18 mouse cellular contexts compared by ENCODE assay signal in the genomic region with DNA sequence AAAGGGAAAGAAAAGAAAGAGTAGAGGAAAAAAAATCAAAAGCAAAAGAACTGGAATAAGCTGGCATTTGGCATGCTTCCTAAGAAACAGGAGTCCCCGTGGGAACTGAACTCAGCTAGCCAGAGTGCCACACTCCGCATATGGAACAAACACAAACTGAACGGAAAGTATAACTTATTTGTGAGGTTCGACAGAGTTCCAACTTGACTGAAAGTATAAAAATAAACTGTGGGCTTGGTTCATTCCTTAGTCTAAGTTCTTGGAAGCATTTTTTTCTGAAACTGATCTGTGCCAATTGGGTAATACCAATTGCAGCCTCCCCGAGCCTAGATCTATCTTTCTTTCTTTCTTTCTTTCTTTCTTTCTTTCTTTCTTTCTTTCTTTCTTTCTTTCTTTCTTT. TPM values are rescaled to one million over a fixed set of nuclear protein-coding genes. Genes with fewer than 3 reads are reported as not detected.
DNase-seq lines count a peak whose midpoint lies in the region; ATAC-seq and TF ChIP-seq lines count a peak whose summit lies in the region.
"Had no signal": no experiment of that assay in that cellular context is flagged by ENCODE, and none has a peak within 500 bp of the region (broad histone marks: within the 10 kb centered on the region; RNA-seq: fewer than 3 reads in every experiment).

No protein-coding gene starts in this region.

- H3K27me3 ChIP-seq in hindbrain, postnatal 0 days (ENCODE audit: insufficient read depth, low read length) = no peaks in the 10 kb centered on the region
- no peaks in the 10 kb centered on the region for H3K27me3 ChIP-seq in hindbrain, embryonic 16.5 days (replicated peaks; ENCODE audit: control insufficient read depth, insufficient read depth, low read length)
- no peaks in the 10 kb centered on the region for H3K27me3 ChIP-seq in midbrain, embryonic 14.5 days (ENCODE audit: control insufficient read depth, insufficient read depth, low read length)
- no peaks in the 10 kb centered on the region for H3K27me3 ChIP-seq in midbrain, embryonic 16.5 days (ENCODE audit: control insufficient read depth, insufficient read depth, low read depth, low read length)
- H3K27me3 ChIP-seq: forebrain, embryonic 12.5 days; heart, embryonic 13.5 days; hindbrain, embryonic 12.5 days; intestine, embryonic 15.5 days had no signal

- peak; percentile 40 for DNase-seq in hindbrain, postnatal 0 days (ENCODE audit: low spot score)
- peak; percentile 41 for DNase-seq in midbrain, embryonic 14.5 days
- peak; percentile 80 for DNase-seq in adipocyte (ENCODE audit: low spot score)
- DNase-seq in fibroblast of lung, adult 2 months (ENCODE audit: low read depth) = peak; percentile 27
- DNase-seq in urinary bladder, postnatal 25 days (ENCODE audit: low spot score) = no peak
- DNase-seq: adrenal gland, postnatal 14 days; cerebellum, adult 2 months; cerebellum, postnatal 10 days; gastrocnemius, postnatal 25 days; heart, postnatal 36 days; kidney, adult 18-20 months had no signal

- ATAC-seq in hindbrain, postnatal 0 days = no peak
- ATAC-seq in hindbrain, embryonic 16.5 days = no peak
- no peak for ATAC-seq in midbrain, embryonic 14.5 days (ENCODE audit: low FRiP score, low TSS enrichment)
- ATAC-seq in midbrain, embryonic 16.5 days = no peak
- ATAC-seq: intestine, embryonic 15.5 days had no signal

- no peak for TF ChIP-seq CTCF in hindbrain, postnatal 0 days (IDR thresholded peaks at IDR 0.05; ENCODE audit: low read depth)

- WGBS in hindbrain, postnatal 0 days = 44% methylated on average over 5 of the region's 5 CpGs
- 61% methylated on average over 5 of the region's 5 CpGs for WGBS in hindbrain, embryonic 16.5 days
- WGBS in midbrain, embryonic 14.5 days = 64% methylated on average over 5 of the region's 5 CpGs
- WGBS in midbrain, embryonic 16.5 days = 50% methylated on average over 5 of the region's 5 CpGs

- H3K4me1 ChIP-seq in hindbrain, postnatal 0 days (ENCODE audit: insufficient read depth, low read length) = no peaks in the 10 kb centered on the region
- no peaks in the 10 kb centered on the region for H3K4me1 ChIP-seq in hindbrain, embryonic 16.5 days (ENCODE audit: control insufficient read depth, insufficient read depth, low read depth, low read length)
- H3K4me1 ChIP-seq in midbrain, embryonic 14.5 days (ENCODE audit: control insufficient read depth, insufficient read depth, low read length) = no peaks in the 10 kb centered on the region
- H3K4me1 ChIP-seq in midbrain, embryonic 16.5 days (ENCODE audit: control insufficient read depth, insufficient read depth, low read length) = no peaks in the 10 kb centered on the region
- H3K4me1 ChIP-seq: forebrain, embryonic 12.5 days; heart, embryonic 13.5 days; hindbrain, embryonic 12.5 days; intestine, embryonic 15.5 days had no signal

- no peaks in the 10 kb centered on the region for H3K9me3 ChIP-seq in hindbrain, postnatal 0 days (ENCODE audit: low read length)
- H3K9me3 ChIP-seq in hindbrain, embryonic 16.5 days (ENCODE audit: control insufficient read depth, low read length) = no peaks in the 10 kb centered on the region
- H3K9me3 ChIP-seq in midbrain, embryonic 14.5 days (ENCODE audit: control insufficient read depth, low read length) = no peaks in the 10 kb centered on the region
- H3K9me3 ChIP-seq in midbrain, embryonic 16.5 days (replicated peaks; ENCODE audit: control insufficient read depth, low read length, poor library complexity, severe bottlenecking) = no peaks in the 10 kb centered on the region
- H3K9me3 ChIP-seq: forebrain, embryonic 12.5 days; heart, embryonic 13.5 days; hindbrain, embryonic 12.5 days; intestine, embryonic 15.5 days had no signal

- peaks cover 35% of the 10 kb centered on the region for H3K36me3 ChIP-seq in hindbrain, postnatal 0 days (ENCODE audit: insufficient read depth, low read length)
- peaks cover 41% of the 10 kb centered on the region for H3K36me3 ChIP-seq in hindbrain, embryonic 16.5 days (ENCODE audit: control insufficient read depth, insufficient read depth, low read length)
- peaks cover 64% of the 10 kb centered on the region for H3K36me3 ChIP-seq in midbrain, embryonic 14.5 days (ENCODE audit: control insufficient read depth, insufficient read depth, low read length)
- peaks cover 45% of the 10 kb centered on the region for H3K36me3 ChIP-seq in midbrain, embryonic 16.5 days (ENCODE audit: control insufficient read depth, insufficient read depth, low read length)
- H3K36me3 ChIP-seq: G1E had no signal

- no peak overlapping the region for H3K4me2 ChIP-seq in hindbrain, postnatal 0 days (ENCODE audit: low read depth, low read length)
- no peak overlapping the region for H3K4me2 ChIP-seq in hindbrain, embryonic 16.5 days (ENCODE audit: low read length)
- H3K4me2 ChIP-seq in midbrain, embryonic 14.5 days (ENCODE audit: low read length) = no peak overlapping the region
- no peak overlapping the region for H3K4me2 ChIP-seq in midbrain, embryonic 16.5 days (ENCODE audit: low read length)
- H3K4me2 ChIP-seq: forebrain, embryonic 12.5 days; heart, embryonic 13.5 days; hindbrain, embryonic 12.5 days; intestine, embryonic 15.5 days had no signal

- no peak overlapping the region for H3K4me3 ChIP-seq in hindbrain, postnatal 0 days (ENCODE audit: low read length)
- no peak overlapping the region for H3K4me3 ChIP-seq in hindbrain, embryonic 16.5 days (ENCODE audit: low read length)
- H3K4me3 ChIP-seq in midbrain, embryonic 14.5 days (replicated peaks; ENCODE audit: low read depth, low read length) = no peak overlapping the region
- no peak overlapping the region for H3K4me3 ChIP-seq in midbrain, embryonic 16.5 days (ENCODE audit: low read depth, low read length)
- H3K4me3 ChIP-seq: forebrain, embryonic 12.5 days; heart, embryonic 13.5 days; hindbrain, embryonic 12.5 days; intestine, embryonic 15.5 days had no signal

- H3K27ac ChIP-seq in hindbrain, postnatal 0 days = no peak overlapping the region
- no peak overlapping the region for H3K27ac ChIP-seq in hindbrain, embryonic 16.5 days (ENCODE audit: low read depth, low read length)
- H3K27ac ChIP-seq in midbrain, embryonic 14.5 days (replicated peaks; ENCODE audit: low read depth, low read length) = no peak overlapping the region
- H3K27ac ChIP-seq in midbrain, embryonic 16.5 days (ENCODE audit: low read length) = no peak overlapping the region
- H3K27ac ChIP-seq: forebrain, embryonic 12.5 days; heart, embryonic 13.5 days; hindbrain, embryonic 12.5 days; intestine, embryonic 15.5 days had no signal

- no peak overlapping the region for H3K9ac ChIP-seq in hindbrain, postnatal 0 days (replicated peaks; ENCODE audit: low read length)
- H3K9ac ChIP-seq in hindbrain, embryonic 16.5 days (ENCODE audit: low read depth, low read length) = no peak overlapping the region
- H3K9ac ChIP-seq in midbrain, embryonic 14.5 days (replicated peaks; ENCODE audit: low read length) = no peak overlapping the region
- H3K9ac ChIP-seq in midbrain, embryonic 16.5 days (ENCODE audit: low read depth, low read length) = no peak overlapping the region
- H3K9ac ChIP-seq: forebrain, embryonic 12.5 days; heart, embryonic 13.5 days; hindbrain, embryonic 12.5 days; intestine, embryonic 15.5 days had no signal

RNA-seq across cellular contexts. Expression of gene Ttc12, which starts 18.6 kb away (rescaled TPM):
- 1.0 and 1.5 TPM in 2 replicates for total RNA-seq in hindbrain, postnatal 0 days (2014; rRNA removed)
- 1.9 and 2.0 TPM in 2 replicates for polyA plus RNA-seq in hindbrain, postnatal 0 days (2015; fragmentation: Nextera tagmentation; extraction: Ambion mirVana)
- 2.1 and 2.6 TPM in 2 replicates for polyA plus RNA-seq in hindbrain, embryonic 16.5 days (2015; fragmentation: Nextera tagmentation; extraction: Ambion mirVana)
- polyA plus RNA-seq in midbrain, embryonic 14.5 days (2014; fragmentation: Nextera tagmentation; extraction: Ambion mirVana) = 0.94 and 1.9 TPM in 2 replicates
- polyA plus RNA-seq in midbrain, embryonic 16.5 days (2015; fragmentation: Nextera tagmentation; extraction: Ambion mirVana) = 1.7 and 1.9 TPM in 2 replicates
- polyA plus RNA-seq: G1E had no signal
